Mouse (Mus musculus) thymus, adult 2 months (tissue): ENCODE measurements around the gene Notch3. TPM values are rescaled to one million over a fixed set of nuclear protein-coding genes. Genes with fewer than 3 reads are reported as not detected.

Source experiments
- DNase-seq: peaks from one replicate; pipeline ENCODE4 v3.0.0; 2021
- H3K27ac ChIP-seq: fragments of 200-500 bp; 2 replicates; pipeline ENCODE4 v1.5.1; 2012; ENCODE audit warnings: low read length, control low read depth; ENCODE audit not compliant: control insufficient read depth, insufficient read depth
- H3K27me3 ChIP-seq: fragments of 200-500 bp; 2 replicates; pipeline ENCODE4 v1.6.1; 2012; ENCODE audit warnings: mild to moderate bottlenecking, low read length, moderate library complexity, mixed read lengths; ENCODE audit not compliant: control insufficient read depth, insufficient read depth
- H3K36me3 ChIP-seq: fragments of 200-500 bp; 2 replicates; pipeline ENCODE4 v1.6.1; 2012; ENCODE audit warnings: mild to moderate bottlenecking, low read length, moderate library complexity; ENCODE audit not compliant: control insufficient read depth, insufficient read depth
- H3K4me1 ChIP-seq: fragments of 200-500 bp; replicated peaks from 2 replicates; pipeline ENCODE4 v1.6.1; 2012; ENCODE audit warnings: low read length; ENCODE audit not compliant: control insufficient read depth, insufficient read depth
- H3K4me3 ChIP-seq: fragments of 200-500 bp; 2 replicates; pipeline ENCODE4 v1.5.1; 2012; ENCODE audit warnings: mild to moderate bottlenecking, low read length, control low read depth, moderate library complexity; ENCODE audit not compliant: control insufficient read depth, insufficient read depth
- CTCF ChIP-seq: fragments of 200-500 bp; IDR thresholded peaks from 2 replicates; pipeline ENCODE4 v1.5.1; 2012; ENCODE audit warnings: mild to moderate bottlenecking, control low read depth, low read length, moderate library complexity, borderline replicate concordance; ENCODE audit not compliant: control insufficient read depth, poor library complexity, insufficient read depth; ENCODE audit errors: extremely low read depth
- POLR2A ChIP-seq: fragments of 200-500 bp; IDR thresholded peaks from 2 replicates; pipeline ENCODE4 v1.6.1; 2012; ENCODE audit warnings: mild to moderate bottlenecking, low read length, control low read depth, moderate library complexity; ENCODE audit not compliant: control insufficient read depth, poor library complexity, insufficient read depth; ENCODE audit errors: extremely low read depth
- WGBS: fragments of 180-500 bp; shearing (Covaris S2); methylation state at CpG from one replicate; pipeline ENCODE4 v1.1.7; 2018; 5-methylcytosine and 5-hydroxymethylcytosine counted together
- polyA plus RNA-seq: library from polyadenylated mRNA; depleted of rRNA; stranded (reverse); fragments of >200 nt; gene quantifications from 2 replicates; pipeline ENCODE4 v1.2.3, GENCODE M21; 2012

Gene Notch3
- polyA plus RNA-seq, 1 experiment: 63.0 TPM

GRCm38 (mm10) chr17:32130506-32130905, 36.1 kb downstream of the Notch3 start:
- H3K36me3 ChIP-seq: no peaks in the 10 kb centered on the region; the same call in 1 of the 2 replicates
- 97% methylated on average over 9 of the region's 9 CpGs for WGBS

GRCm38 (mm10) chr17:32127195-32127594, 39.5 kb downstream of the Notch3 start:
- DNase-seq: no peak
- no peaks in the 10 kb centered on the region for H3K36me3 ChIP-seq
- no peak for TF ChIP-seq POLR2A
- TF ChIP-seq CTCF: no peak
- WGBS: 96% methylated on average over 2 of the region's 2 CpGs
- no peak overlapping the region for H3K27ac ChIP-seq
- no peak overlapping the region for H3K4me3 ChIP-seq
- no peaks in the 10 kb centered on the region for H3K27me3 ChIP-seq
- no peaks in the 10 kb centered on the region for H3K4me1 ChIP-seq

More at GRCm38 (mm10) chr17:32130506-32130905, 36.1 kb downstream of the Notch3 start:
- Histone ChIP-seq H3K27ac (no peak overlapping the region), H3K4me3 (no peak overlapping the region), H3K27me3 (no peaks in the 10 kb centered on the region), H3K4me1 (no peaks in the 10 kb centered on the region)
- DNase-seq: no peak
- TF ChIP-seq POLR2A (no peak), CTCF (no peak)

GRCm38 (mm10) chr17:32125407-32125806, 41.2 kb downstream of the Notch3 start:
- no peaks in the 10 kb centered on the region for H3K4me1 ChIP-seq
- DNase-seq: no peak
- no peak overlapping the region for H3K27ac ChIP-seq
- H3K4me3 ChIP-seq: no peak overlapping the region
- TF ChIP-seq CTCF (no peak), POLR2A (no peak)
- no peaks in the 10 kb centered on the region for H3K36me3 ChIP-seq
- WGBS: 97% methylated on average over 3 of the region's 3 CpGs
- H3K27me3 ChIP-seq: no peaks in the 10 kb centered on the region

- H3K27me3 ChIP-seq: no peaks in the 10 kb centered on the region
- TF ChIP-seq POLR2A (no peak), CTCF (no peak)
- no peak overlapping the region for H3K27ac ChIP-seq
- 72% methylated on average over 4 of the region's 4 CpGs for WGBS
- peaks cover under 1% of the 10 kb centered on the region for H3K4me1 ChIP-seq
- H3K4me3 ChIP-seq: no peak overlapping the region
- DNase-seq: no peak
- no peaks in the 10 kb centered on the region for H3K36me3 ChIP-seq
Measured at GRCm38 (mm10) chr17:32123545-32123944, 43.1 kb downstream of the Notch3 start.

DNA sequence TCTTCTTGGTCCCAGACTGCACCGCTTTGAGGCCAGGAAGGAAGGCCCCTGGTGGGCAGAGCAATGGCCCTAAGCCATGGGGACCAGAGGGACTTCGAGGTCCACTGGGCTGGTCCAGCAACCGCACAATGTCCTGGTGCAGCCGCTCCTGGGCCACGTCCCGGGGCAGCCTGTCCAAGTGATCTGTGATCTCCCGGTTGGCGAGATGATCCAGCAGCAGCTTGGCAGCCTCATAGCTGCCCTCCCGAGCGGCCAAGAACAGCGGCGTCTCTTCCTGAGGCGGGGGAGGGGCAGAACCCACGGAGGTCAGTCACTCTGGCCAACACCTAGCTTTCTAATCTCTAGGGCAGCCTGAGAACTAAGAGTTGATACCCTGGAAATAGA, 44.1 kb downstream of the Notch3 start:
- WGBS: 92% methylated on average over 14 of the region's 14 CpGs
- TF ChIP-seq POLR2A (no peak), CTCF (no peak)
- no peak overlapping the region for H3K4me3 ChIP-seq
- H3K27ac ChIP-seq: no peak overlapping the region
- H3K4me1 ChIP-seq: peaks cover 11% of the 10 kb centered on the region
- no peaks in the 10 kb centered on the region for H3K27me3 ChIP-seq
- H3K36me3 ChIP-seq: no peaks in the 10 kb centered on the region
- DNase-seq: no peak

GRCm38 (mm10) chr17:32121833-32122586, 44.6 kb downstream of the Notch3 start:
- no peaks in the 10 kb centered on the region for H3K27me3 ChIP-seq
- H3K27ac ChIP-seq: no peak overlapping the region
- no peak overlapping the region for H3K4me3 ChIP-seq
- no peaks in the 10 kb centered on the region for H3K36me3 ChIP-seq
- WGBS: 71% methylated on average over 19 of the region's 19 CpGs
- no peak for DNase-seq
- H3K4me1 ChIP-seq: peaks cover 14% of the 10 kb centered on the region
- TF ChIP-seq CTCF: no peak
